Mouse (Mus musculus): ENCODE measurements around the gene Gm5617. TPM values are rescaled to one million over a fixed set of nuclear protein-coding genes. Genes with fewer than 3 reads are reported as not detected.
A peak's percentile ranks its signal among the peaks of the same experiment; 100 is the strongest.
"Not testable (repeated sequence)": the region's sequence is repeated elsewhere in the genome, so short reads cannot be mapped to it uniquely, and the experiment has no call there.

Gm5617 gene
- polyA plus RNA-seq, 1 experiment from 2014 or later = 37.6 TPM

GRCm38 (mm10) chr9:48510134-48510533, 14.9 kb downstream of the Gm5617 start:
- no peak for ATAC-seq (ENCODE audit: low FRiP score)
- no peak overlapping the region for H3K27ac ChIP-seq
- no peaks in the 10 kb centered on the region for H3K9me3 ChIP-seq (replicated peaks)
- H3K27me3 ChIP-seq = no peaks in the 10 kb centered on the region
- no peak overlapping the region for H3K4me3 ChIP-seq
- WGBS = 88% methylated on average over 5 of the region's 5 CpGs
- no peak overlapping the region for H3K4me2 ChIP-seq (replicated peaks)
- H3K4me1 ChIP-seq = no peaks in the 10 kb centered on the region
- H3K9ac ChIP-seq = no peak overlapping the region
- no peaks in the 10 kb centered on the region for H3K36me3 ChIP-seq

- H3K4me3 ChIP-seq = no peak overlapping the region
- H3K9ac ChIP-seq = no peak overlapping the region
- H3K9me3 ChIP-seq (replicated peaks) = no peaks in the 10 kb centered on the region
- H3K36me3 ChIP-seq = no peaks in the 10 kb centered on the region
- no peaks in the 10 kb centered on the region for H3K4me1 ChIP-seq
- no peak overlapping the region for H3K4me2 ChIP-seq (replicated peaks)
- no peak for ATAC-seq (ENCODE audit: low FRiP score)
- WGBS = 76% methylated on average over 1 of the region's 1 CpGs
- no peak overlapping the region for H3K27ac ChIP-seq
- H3K27me3 ChIP-seq = no peaks in the 10 kb centered on the region
Measured at GRCm38 (mm10) chr9:48515332-48515731, 20.1 kb downstream of the Gm5617 start.

- ATAC-seq (ENCODE audit: low FRiP score) = no peak
- H3K4me2 ChIP-seq (replicated peaks) = 0 out of 2 replicates have a peak overlapping the region, but pooled peaks have one; percentile 25
Measured at GRCm38 (mm10) chr9:48516615-48517371, 21.6 kb downstream of the Gm5617 start.

GRCm38 (mm10) chr9:48517372-48518130, 22.3 kb downstream of the Gm5617 start:
- H3K27ac ChIP-seq = peak overlapping the region; percentile 66
- H3K4me1 ChIP-seq = no peaks in the 10 kb centered on the region
- no peak overlapping the region for H3K9ac ChIP-seq
- no peak for ATAC-seq (ENCODE audit: low FRiP score)
- H3K27me3 ChIP-seq = no peaks in the 10 kb centered on the region
- H3K36me3 ChIP-seq = no peaks in the 10 kb centered on the region
- WGBS = 60% methylated on average over 19 of the region's 19 CpGs
- H3K4me2 ChIP-seq (replicated peaks) = peak overlapping the region; percentile 25; the same call in 1 of the 2 replicates
- no peak overlapping the region for H3K4me3 ChIP-seq
- H3K9me3 ChIP-seq (replicated peaks) = no peaks in the 10 kb centered on the region

More at GRCm38 (mm10) chr9:48516615-48517371, 21.6 kb downstream of the Gm5617 start:
- Histone ChIP-seq H3K9me3 (replicated peaks) (no peaks in the 10 kb centered on the region), H3K4me3 (no peak overlapping the region), H3K27me3 (no peaks in the 10 kb centered on the region), H3K27ac (peak overlapping the region; percentile 66), H3K4me1 (no peaks in the 10 kb centered on the region), H3K36me3 (no peaks in the 10 kb centered on the region), H3K9ac (no peak overlapping the region)
- 84% methylated on average over 11 of the region's 11 CpGs for WGBS

GRCm38 (mm10) chr9:48520405-48520804, 25.2 kb downstream of the Gm5617 start:
- not testable (repeated sequence) for H3K4me1 ChIP-seq; H3K27me3 ChIP-seq; H3K36me3 ChIP-seq; H3K4me3 ChIP-seq; ATAC-seq (ENCODE audit: low FRiP score); H3K9ac ChIP-seq; H3K9me3 ChIP-seq (replicated peaks); H3K27ac ChIP-seq; H3K4me2 ChIP-seq (replicated peaks)
- 21% methylated on average over 4 of the region's 7 CpGs for WGBS

- H3K9me3 ChIP-seq (replicated peaks) = no peaks in the 10 kb centered on the region
Measured at GRCm38 (mm10) chr9:48525566-48525965, 30.3 kb downstream of the Gm5617 start.

GRCm38 (mm10) chr9:48526520-48526919, 31.3 kb downstream of the Gm5617 start:
- H3K36me3 ChIP-seq = no peaks in the 10 kb centered on the region
- WGBS = 89% methylated on average over 4 of the region's 4 CpGs
- H3K4me2 ChIP-seq (replicated peaks) = no peak overlapping the region
- ATAC-seq (ENCODE audit: low FRiP score) = no peak
- H3K4me1 ChIP-seq = no peaks in the 10 kb centered on the region
- no peak overlapping the region for H3K4me3 ChIP-seq
- H3K9me3 ChIP-seq (replicated peaks) = no peaks in the 10 kb centered on the region
- H3K27me3 ChIP-seq = no peaks in the 10 kb centered on the region
- H3K27ac ChIP-seq = no peak overlapping the region
- H3K9ac ChIP-seq = no peak overlapping the region

More at GRCm38 (mm10) chr9:48525566-48525965, 30.3 kb downstream of the Gm5617 start:
- 12% methylated on average over 1 of the region's 1 CpGs for WGBS
- no peak overlapping the region for H3K4me3 ChIP-seq
- H3K4me2 ChIP-seq (replicated peaks) = no peak overlapping the region
- no peaks in the 10 kb centered on the region for H3K36me3 ChIP-seq
- H3K27me3 ChIP-seq = no peaks in the 10 kb centered on the region
- ATAC-seq (ENCODE audit: low FRiP score) = no peak
- H3K9ac ChIP-seq = no peak overlapping the region
- no peaks in the 10 kb centered on the region for H3K4me1 ChIP-seq
- no peak overlapping the region for H3K27ac ChIP-seq

- Histone ChIP-seq H3K4me3 (no peak overlapping the region), H3K36me3 (no peaks in the 10 kb centered on the region), H3K9me3 (replicated peaks) (no peaks in the 10 kb centered on the region), H3K4me1 (no peaks in the 10 kb centered on the region), H3K9ac (no peak overlapping the region), H3K27me3 (no peaks in the 10 kb centered on the region), H3K4me2 (replicated peaks) (no peak overlapping the region), H3K27ac (no peak overlapping the region)
- 89% methylated on average over 4 of the region's 4 CpGs for WGBS
- ATAC-seq (ENCODE audit: low FRiP score) = no peak
Measured at GRCm38 (mm10) chr9:48531294-48531693, 36.1 kb downstream of the Gm5617 start.

GRCm38 (mm10) chr9:48532203-48532602, 37.0 kb downstream of the Gm5617 start:
- Histone ChIP-seq H3K4me3 (no peak overlapping the region), H3K36me3 (no peaks in the 10 kb centered on the region), H3K27ac (no peak overlapping the region), H3K9me3 (replicated peaks) (no peaks in the 10 kb centered on the region), H3K4me2 (replicated peaks) (no peak overlapping the region), H3K4me1 (no peaks in the 10 kb centered on the region), H3K27me3 (no peaks in the 10 kb centered on the region), H3K9ac (no peak overlapping the region)
- 74% methylated on average over 3 of the region's 3 CpGs for WGBS
- ATAC-seq (ENCODE audit: low FRiP score) = no peak

- no peak for ATAC-seq (ENCODE audit: low FRiP score)
- 93% methylated on average over 2 of the region's 2 CpGs for WGBS
Measured at GRCm38 (mm10) chr9:48532730-48533129, 37.5 kb downstream of the Gm5617 start.

GRCm38 (mm10) chr9:48536414-48536813, 41.2 kb downstream of the Gm5617 start:
- no peak overlapping the region for H3K4me3 ChIP-seq
- peaks cover 8% of the 10 kb centered on the region; the same call in 1 of the 2 replicates for H3K4me1 ChIP-seq
- H3K27me3 ChIP-seq = 0 out of 2 replicates have a peak, but pooled peaks cover 2% of the 10 kb centered on the region
- WGBS = 75% methylated on average over 1 of the region's 1 CpGs
- no peaks in the 10 kb centered on the region for H3K36me3 ChIP-seq
- no peak overlapping the region for H3K4me2 ChIP-seq (replicated peaks)
- no peak for ATAC-seq (ENCODE audit: low FRiP score)
- H3K9me3 ChIP-seq (replicated peaks) = no peaks in the 10 kb centered on the region
- H3K9ac ChIP-seq = no peak overlapping the region
- no peak overlapping the region for H3K27ac ChIP-seq

More at GRCm38 (mm10) chr9:48532730-48533129, 37.5 kb downstream of the Gm5617 start:
- no peak overlapping the region for H3K9ac ChIP-seq
- H3K27ac ChIP-seq = no peak overlapping the region
- H3K4me3 ChIP-seq = no peak overlapping the region
- H3K27me3 ChIP-seq = no peaks in the 10 kb centered on the region
- no peaks in the 10 kb centered on the region for H3K4me1 ChIP-seq
- H3K36me3 ChIP-seq = no peaks in the 10 kb centered on the region
- no peak overlapping the region for H3K4me2 ChIP-seq (replicated peaks)
- H3K9me3 ChIP-seq (replicated peaks) = no peaks in the 10 kb centered on the region

- 13% methylated on average over 1 of the region's 1 CpGs for WGBS
- not testable (repeated sequence) for H3K4me3 ChIP-seq; H3K9me3 ChIP-seq (replicated peaks); H3K36me3 ChIP-seq; H3K27ac ChIP-seq; H3K27me3 ChIP-seq; H3K4me1 ChIP-seq; ATAC-seq (ENCODE audit: low FRiP score)
- Histone ChIP-seq H3K9ac (0 out of 2 replicates have a peak overlapping the region, but pooled peaks have one; percentile 10), H3K4me2 (replicated peaks) (peak overlapping the region; percentile 47)
Measured at GRCm38 (mm10) chr9:48537616-48538015, 42.4 kb downstream of the Gm5617 start.
